Mouse (Mus musculus) splenic B cell, adult 2 months (primary cell): ENCODE data around the gene Rnaset2b.
"Not testable (repeated sequence)": the region's sequence is repeated elsewhere in the genome, so short reads cannot be mapped to it uniquely, and the experiment has no call there.

Source experiments
- DNase-seq: peaks from one replicate; pipeline ENCODE4 v3.0.0-alpha.2; 2011; ENCODE audit warnings: low read depth, low spot score
- H3K27me3 ChIP-seq: 2 replicates; pipeline ENCODE4 v1.6.1; 2012; ENCODE audit warnings: mild to moderate bottlenecking, low read length, moderate library complexity, mixed read lengths; ENCODE audit not compliant: control insufficient read depth, poor library complexity, insufficient read depth, severe bottlenecking
- H3K36me3 ChIP-seq: 2 replicates; pipeline ENCODE4 v1.6.1; 2012; ENCODE audit warnings: mild to moderate bottlenecking, low read length, moderate library complexity, mixed read lengths; ENCODE audit not compliant: control insufficient read depth, poor library complexity, insufficient read depth, severe bottlenecking

The Rnaset2b gene

GRCm38 (mm10) chr17:6970334-6970733 is at the start of gene Rnaset2b:
Gene Rnaset2b (plus strand): TSS chr17:6970634.
- H3K27me3 ChIP-seq, H3K36me3 ChIP-seq, DNase-seq: not testable (repeated sequence)

GRCm38 (mm10) chr17:6931625-6932024 is 38.8 kb upstream of the Rnaset2b start:
- not testable (repeated sequence) for H3K36me3 ChIP-seq, DNase-seq

GRCm38 (mm10) chr17:6942560-6942959 is 27.9 kb upstream of the Rnaset2b start:
- not testable (repeated sequence) for H3K27me3 ChIP-seq, H3K36me3 ChIP-seq, DNase-seq

More at GRCm38 (mm10) chr17:6931625-6932024, 38.8 kb upstream of the Rnaset2b start:
- H3K27me3 ChIP-seq = not testable (repeated sequence)

- DNase-seq, H3K36me3 ChIP-seq, H3K27me3 ChIP-seq: not testable (repeated sequence)
Measured at GRCm38 (mm10) chr17:6947637-6947983, 22.8 kb upstream of the Rnaset2b start.

- DNase-seq = peak; percentile 58
- H3K36me3 ChIP-seq, H3K27me3 ChIP-seq: not testable (repeated sequence)
Measured at GRCm38 (mm10) chr17:6947984-6948768, 22.3 kb upstream of the Rnaset2b start, which contains the start of gene Rsph3b. Gene Rsph3b (minus strand): TSS chr17:6948682.

DNA sequence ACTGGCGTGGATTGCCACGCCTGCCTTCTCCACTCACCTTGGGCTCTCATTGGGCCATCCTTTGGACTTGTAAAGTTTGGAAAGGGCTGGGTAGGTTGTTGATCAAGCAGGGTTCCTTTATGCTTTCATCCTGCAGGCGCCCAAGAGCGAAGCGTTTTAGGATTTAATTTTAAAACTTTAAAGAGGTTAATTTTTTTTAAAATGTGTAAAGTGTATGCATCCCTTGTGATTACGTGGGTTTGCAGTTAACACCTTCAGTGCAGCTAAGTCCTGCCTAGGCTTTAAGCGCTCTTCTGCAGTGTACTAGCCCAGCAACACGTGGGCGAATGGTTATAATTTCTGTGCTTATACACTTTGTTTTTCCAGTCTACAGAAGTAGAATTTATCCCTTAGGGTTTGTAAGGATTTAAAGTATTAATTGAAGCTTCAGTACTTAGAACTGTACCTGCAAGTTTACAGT is 21.6 kb upstream of the Rnaset2b start:
- H3K27me3 ChIP-seq, DNase-seq, H3K36me3 ChIP-seq: not testable (repeated sequence)

DNA sequence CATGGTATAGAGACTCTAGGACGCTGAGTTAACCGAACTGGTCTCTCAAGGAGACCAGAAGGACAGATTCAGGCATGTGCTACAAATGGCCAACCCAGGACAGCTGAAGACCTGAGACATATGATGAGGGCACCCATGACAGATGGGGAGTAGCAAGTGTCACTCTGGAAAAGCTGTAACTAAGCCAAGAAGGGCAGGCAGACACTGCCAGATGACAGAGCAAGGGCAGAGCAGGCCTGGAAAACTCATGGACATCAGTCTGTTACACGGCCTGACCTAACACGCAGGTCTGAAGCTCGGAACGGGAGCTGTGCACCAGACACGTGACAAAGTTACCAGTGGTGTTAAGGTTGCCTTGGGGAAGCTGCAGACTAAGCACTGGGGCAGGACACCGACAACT is 11.6 kb upstream of the Rnaset2b start:
- not testable (repeated sequence) for DNase-seq, H3K36me3 ChIP-seq, H3K27me3 ChIP-seq

GRCm38 (mm10) chr17:6959543-6960259 is 10.7 kb upstream of the Rnaset2b start:
- DNase-seq = not testable (repeated sequence)

GRCm38 (mm10) chr17:6960349-6960748 is 10.1 kb upstream of the Rnaset2b start:
- H3K36me3 ChIP-seq, H3K27me3 ChIP-seq, DNase-seq: not testable (repeated sequence)

More at GRCm38 (mm10) chr17:6959543-6960259, 10.7 kb upstream of the Rnaset2b start:
- not testable (repeated sequence) for H3K27me3 ChIP-seq, H3K36me3 ChIP-seq

DNA sequence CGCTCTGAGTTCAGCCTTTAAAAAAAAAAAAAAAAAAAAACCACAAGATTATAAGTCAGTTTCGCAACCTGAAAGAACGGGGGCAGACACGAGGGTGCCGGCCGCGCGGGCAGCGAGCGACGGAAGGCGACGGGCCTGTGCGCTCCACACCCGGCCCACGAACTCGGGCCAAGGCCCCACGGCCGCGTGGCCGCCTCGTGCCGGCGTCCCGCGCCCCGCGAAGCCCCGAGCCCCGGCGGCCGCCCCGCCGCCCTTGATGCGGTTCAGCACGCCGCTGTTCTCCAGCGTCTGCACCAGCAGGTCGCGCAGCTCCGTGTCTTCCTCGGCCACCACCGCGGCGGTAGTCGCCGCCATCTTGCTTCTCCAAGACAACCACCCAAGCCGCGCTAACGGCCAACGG is 9.7 kb upstream of the Rnaset2b start, which contains the start of gene Tagap1:
Gene Tagap1, minus strand, starts transcription at position 381 of the 400 bp plus-strand sequence.
- not testable (repeated sequence) for H3K27me3 ChIP-seq, H3K36me3 ChIP-seq
- peak; percentile 44 for DNase-seq

GRCm38 (mm10) chr17:6961181-6962000 is 9.0 kb upstream of the Rnaset2b start:
- not testable (repeated sequence) for H3K27me3 ChIP-seq, H3K36me3 ChIP-seq
- DNase-seq = peak; percentile 36

DNA sequence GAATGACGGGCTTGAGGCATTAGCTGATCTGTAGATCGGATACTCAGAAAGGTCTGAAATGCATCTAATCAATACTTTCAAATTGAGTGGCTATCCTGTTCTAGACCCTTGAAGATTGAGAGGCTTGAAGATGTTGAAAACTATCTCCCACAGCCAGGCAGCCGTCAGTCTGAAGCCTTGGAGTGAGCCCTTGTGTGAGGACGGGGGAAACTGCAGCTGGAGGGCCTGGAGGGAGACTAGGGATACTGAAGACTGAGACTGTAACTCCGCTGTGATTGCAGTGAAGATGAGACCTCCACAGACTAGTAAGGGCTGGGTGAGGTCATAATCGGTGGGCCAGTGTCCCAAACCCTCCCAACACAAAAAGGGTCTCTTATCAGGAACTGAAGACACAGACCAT is 8.1 kb upstream of the Rnaset2b start:
- H3K27me3 ChIP-seq, DNase-seq, H3K36me3 ChIP-seq: not testable (repeated sequence)

GRCm38 (mm10) chr17:6962936-6963335 is 7.5 kb upstream of the Rnaset2b start:
- H3K36me3 ChIP-seq, H3K27me3 ChIP-seq, DNase-seq: not testable (repeated sequence)

DNA sequence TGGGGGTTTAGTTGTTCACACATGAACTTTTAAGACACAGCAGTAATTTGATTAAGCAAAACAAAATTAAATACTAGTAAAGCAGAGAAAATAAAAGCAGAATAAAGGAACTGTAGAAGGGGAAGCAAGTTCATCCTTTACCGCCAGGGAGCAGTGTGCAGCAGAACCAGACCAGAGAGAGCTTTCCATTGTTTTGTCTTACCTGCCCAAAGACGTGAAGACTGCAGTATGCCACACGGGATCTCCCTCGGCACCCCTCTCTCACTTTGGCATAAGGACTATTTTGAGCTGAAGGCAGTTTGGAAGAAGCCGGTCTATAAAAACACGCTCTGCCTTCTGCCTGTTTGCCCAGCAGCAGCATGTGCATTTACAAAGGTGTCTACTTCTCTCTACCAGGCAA is 5.1 kb upstream of the Rnaset2b start:
- H3K27me3 ChIP-seq, H3K36me3 ChIP-seq: not testable (repeated sequence)
- peak; percentile 60 for DNase-seq
